Mouse (Mus musculus) ES-E14 (cell line): Measurements from ENCODE around the gene Ube2g2.

Source experiments
- CHD2 ChIP-seq: IDR thresholded peaks from 2 replicates; pipeline ENCODE4 v1.6.1; 2014; ENCODE audit warnings: mild to moderate bottlenecking, low read depth, low read length, inconsistent platforms
- HCFC1 ChIP-seq: IDR thresholded peaks from 2 replicates; pipeline ENCODE4 v1.6.1; 2012; ENCODE audit warnings: low read length, inconsistent platforms, borderline replicate concordance; ENCODE audit not compliant: insufficient read depth
- MAFK ChIP-seq: IDR thresholded peaks from 2 replicates; pipeline ENCODE4 v1.6.1; 2014; ENCODE audit warnings: mild to moderate bottlenecking, low read depth, low read length, inconsistent platforms; ENCODE audit not compliant: insufficient read depth
- ZC3H11A ChIP-seq: IDR thresholded peaks from 2 replicates; pipeline ENCODE4 v1.6.1; 2012; ENCODE audit warnings: low read depth, mild to moderate bottlenecking, inconsistent platforms, low read length, borderline replicate concordance
- ZNF384 ChIP-seq: IDR thresholded peaks from 2 replicates; pipeline ENCODE4 v1.6.1; 2012; ENCODE audit warnings: low read depth, low read length, inconsistent platforms

- TF ChIP-seq ZNF384 (no peak), HCFC1 (no peak), ZC3H11A (no peak), MAFK (no peak), CHD2 (no peak)
Measured at GRCm38 (mm10) chr10:77589117-77589516, 33.0 kb upstream of the Ube2g2 start.
